ENCODE assay signal across 22 mouse cellular contexts in the genomic region with DNA sequence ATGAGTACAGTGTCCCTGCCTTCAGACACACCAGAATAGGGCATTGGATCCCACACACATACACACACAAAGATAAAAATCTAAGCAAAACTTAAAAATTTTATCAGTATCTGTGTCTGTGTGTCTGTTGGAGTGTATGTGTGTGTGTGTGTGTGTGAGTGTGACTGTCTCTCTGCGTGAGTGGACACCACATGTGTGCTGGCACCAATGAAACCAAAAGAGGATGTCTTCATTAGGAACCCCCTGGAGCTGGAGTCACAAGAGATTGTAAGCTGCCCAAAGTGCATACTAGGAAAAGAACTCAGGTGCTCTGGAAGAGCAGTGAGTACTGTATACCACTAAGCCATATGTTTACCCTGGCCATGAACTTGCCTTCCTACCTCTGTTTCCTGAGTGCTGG.
"Had no signal": no experiment of that assay in that cellular context is flagged by ENCODE, and none has a peak within 500 bp of the region (broad histone marks: within the 10 kb centered on the region; RNA-seq: fewer than 3 reads in every experiment).

No protein-coding gene starts in this region.

- ATAC-seq: lung, postnatal 0 days; midbrain, embryonic 16.5 days had no signal

- DNase-seq: lung, adult 2 months; lung, postnatal 14 days; lung, postnatal 36 days; midbrain, embryonic 14.5 days; retina, postnatal 1 day; right cerebral cortex, adult 18-20 months; right cerebral cortex, postnatal 25 days; right cerebral cortex, postnatal 4 days; spleen, adult 18-20 months; thymus, adult 2 months; thymus, postnatal 25 days; thymus, postnatal 4 days had no signal

- H3K27ac ChIP-seq: lung, embryonic 15.5 days; midbrain, embryonic 10.5 days; midbrain, embryonic 12.5 days; neural tube, embryonic 13.5 days; neural tube, embryonic 15.5 days; stomach, embryonic 15.5 days; stomach, postnatal 0 days had no signal

- H3K4me3 ChIP-seq: lung, embryonic 15.5 days; midbrain, embryonic 10.5 days; midbrain, embryonic 12.5 days; myocyte; neural tube, embryonic 13.5 days; neural tube, embryonic 15.5 days; stomach, embryonic 15.5 days had no signal

- H3K27me3 ChIP-seq: lung, embryonic 15.5 days; midbrain, embryonic 12.5 days; neural tube, embryonic 13.5 days; neural tube, embryonic 15.5 days; stomach, embryonic 15.5 days had no signal

- H3K36me3 ChIP-seq: lung, embryonic 15.5 days; midbrain, embryonic 10.5 days; midbrain, embryonic 12.5 days; neural tube, embryonic 13.5 days; neural tube, embryonic 15.5 days; stomach, embryonic 15.5 days had no signal
